Comparison of ENCODE assay signal across 9 mouse cellular contexts in genomic region chr9:96438334-96438871, GRCm38 (mm10). TPM values are rescaled to one million over a fixed set of nuclear protein-coding genes. Genes with fewer than 3 reads are reported as not detected.
DNase-seq lines count a peak whose midpoint lies in the region; ATAC-seq lines count a peak whose summit lies in the region.
"Had no signal": no experiment of that assay in that cellular context is flagged by ENCODE, and none has a peak within 500 bp of the region (broad histone marks: within the 10 kb centered on the region; RNA-seq: fewer than 3 reads in every experiment).

No protein-coding gene starts in this region.

- no peaks in the 10 kb centered on the region for H3K36me3 ChIP-seq in kidney, embryonic 14.5 days (ENCODE audit: control insufficient read depth, insufficient read depth, low read length)
- H3K36me3 ChIP-seq in stomach, embryonic 14.5 days (ENCODE audit: control insufficient read depth, insufficient read depth, low read length), result no peaks in the 10 kb centered on the region

- intact Hi-C loops in gastrocnemius, postnatal 14 days (cut with DNase I; ENCODE audit: low total_unique reads), result no loop called here

- WGBS in kidney, embryonic 14.5 days, result 5% methylated on average over 8 of the region's 8 CpGs
- WGBS in stomach, embryonic 14.5 days, result 2% methylated on average over 8 of the region's 8 CpGs

- H3K9me3 ChIP-seq in kidney, embryonic 14.5 days (ENCODE audit: control insufficient read depth, low read length), result no peaks in the 10 kb centered on the region
- no peaks in the 10 kb centered on the region for H3K9me3 ChIP-seq in stomach, embryonic 14.5 days (ENCODE audit: control insufficient read depth, low read depth, low read length)

- ATAC-seq in kidney, embryonic 14.5 days (ENCODE audit: low FRiP score, low TSS enrichment), result peak; percentile 36; the same call in 1 of the 2 replicates
- peak; percentile 38 for ATAC-seq in megakaryocyte progenitor cell, adult 5-6 weeks (replicated peaks; ENCODE audit: poor library complexity)
- peak; percentile 67 for ATAC-seq in stomach, embryonic 14.5 days (ENCODE audit: insufficient number of reproducible peaks, insufficient read depth, low FRiP score, low read depth)
- ATAC-seq: Patski had no signal

- peaks cover 27% of the 10 kb centered on the region; the same call in 1 of the 2 replicates for H3K4me1 ChIP-seq in kidney, embryonic 14.5 days (ENCODE audit: control insufficient read depth, insufficient read depth, low read length)
- peaks cover 25% of the 10 kb centered on the region for H3K4me1 ChIP-seq in stomach, embryonic 14.5 days (ENCODE audit: control insufficient read depth, insufficient read depth, low read length)

- H3K4me2 ChIP-seq in kidney, embryonic 14.5 days (replicated peaks; ENCODE audit: low read depth, low read length), result peak overlapping the region; percentile 78
- H3K4me2 ChIP-seq in stomach, embryonic 14.5 days (replicated peaks; ENCODE audit: low read depth, low read length), result peak overlapping the region; percentile 78

- peak overlapping the region; percentile 66; the same call in 1 of the 2 replicates for H3K27ac ChIP-seq in kidney, embryonic 14.5 days (ENCODE audit: low read depth, low read length)
- H3K27ac ChIP-seq in stomach, embryonic 14.5 days (ENCODE audit: low read length), result peak overlapping the region; percentile 86

- H3K27me3 ChIP-seq in kidney, embryonic 14.5 days (ENCODE audit: control insufficient read depth, insufficient read depth, low read length), result no peaks in the 10 kb centered on the region
- H3K27me3 ChIP-seq in stomach, embryonic 14.5 days (ENCODE audit: control insufficient read depth, insufficient read depth, low read length), result no peaks in the 10 kb centered on the region
- H3K27me3 ChIP-seq: Patski had no signal

- peak overlapping the region; percentile 62; the same call in 1 of the 2 replicates for H3K9ac ChIP-seq in kidney, embryonic 14.5 days (ENCODE audit: low read depth, low read length)
- peak overlapping the region; percentile 45 for H3K9ac ChIP-seq in stomach, embryonic 14.5 days (replicated peaks; ENCODE audit: low read depth, low read length)

- H3K4me3 ChIP-seq in kidney, embryonic 14.5 days (ENCODE audit: low read length), result peak overlapping the region; percentile 48
- H3K4me3 ChIP-seq in stomach, embryonic 14.5 days (ENCODE audit: low read depth, low read length), result peak overlapping the region; percentile 40

- no peak for DNase-seq in kidney, adult 18-20 months
- DNase-seq in cerebellum, adult 18-20 months, result peak; percentile 14 to 26
- peak; percentile 49 for DNase-seq in gastrocnemius, postnatal 14 days
- DNase-seq in kidney, postnatal 14 days, result peak; percentile 39
- no peak for DNase-seq in layer of hippocampus, postnatal 25 days (ENCODE audit: extremely low spot score in 1 of 2, low spot score in 1 of 2)

RNA-seq across cellular contexts. Expression of gene Rnf7, which starts 40.1 kb away (rescaled TPM):
- 265 and 292 TPM in 2 replicates for polyA plus RNA-seq in kidney, embryonic 14.5 days (2014; fragmentation: Nextera tagmentation; extraction: Ambion mirVana)
- 10 to 100 TPM; 72.1 to 77.0 TPM for total RNA-seq in gastrocnemius, postnatal 14 days (2021)
- total RNA-seq in megakaryocyte progenitor cell, adult 5-6 weeks (2015), result 133 and 138 TPM in 2 replicates
- total RNA-seq in megakaryocyte progenitor cell, adult 5-6 weeks (2017), result 52.0 and 52.2 TPM in 2 replicates
- 250 and 254 TPM in 2 replicates for polyA plus RNA-seq in stomach, embryonic 14.5 days (2014; fragmentation: Nextera tagmentation; extraction: Ambion mirVana)
- 10 to 100 TPM; 58.1 to 58.5 TPM for total RNA-seq in layer of hippocampus, postnatal 25 days (2021)

Comparison
In these comparisons a context has a peak if more than half of its experiments do, and no peak if none do; other contexts are left out.
1. DNase-seq: peak in cerebellum, adult 18-20 months (2 of 2), gastrocnemius, postnatal 14 days (single experiment) and kidney, postnatal 14 days (single experiment); none in kidney, adult 18-20 months (single experiment) and layer of hippocampus, postnatal 25 days (0 of 2).
2. Peak in every context shown above with its lines, with median percentiles within 50 percentile points of each other: ATAC-seq.